Mouse (Mus musculus) ovary, postnatal 10 days (tissue): ENCODE results near the gene Hand1.
"Not testable (repeated sequence)": the region's sequence is repeated elsewhere in the genome, so short reads cannot be mapped to it uniquely, and the experiment has no call there.

Source experiments
- DNase-seq: peaks from one replicate; pipeline ENCODE4 v3.0.0; 2022; ENCODE audit warnings: low spot score

Gene Hand1

GRCm38 (mm10) chr11:57832552-57833201 is at the start of gene Hand1:
TSS of gene Hand1 (minus strand) at chr11:57832818.
- no peak for DNase-seq

DNA sequence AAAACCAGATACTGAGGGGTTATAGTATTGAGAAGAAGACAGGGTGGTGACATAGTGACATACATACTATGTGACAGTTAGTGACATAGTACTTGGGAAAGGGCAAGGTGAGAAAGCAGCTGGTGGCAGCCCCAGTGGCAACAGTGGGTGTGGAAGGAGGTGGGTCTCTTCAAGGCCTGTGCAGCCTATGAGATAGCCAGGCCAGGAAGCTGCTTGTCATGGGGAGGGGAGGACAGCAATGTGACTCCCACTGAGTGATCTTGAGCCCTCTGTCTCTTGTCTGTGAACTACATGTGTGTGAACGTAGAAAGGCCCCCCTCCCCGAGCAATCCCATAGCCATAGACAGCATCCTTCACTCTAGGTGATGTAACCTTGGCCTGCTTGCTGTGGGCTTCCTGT is 43.5 kb upstream of the Hand1 start:
- no peak for DNase-seq

GRCm38 (mm10) chr11:57873014-57873413 is 40.4 kb upstream of the Hand1 start:
- no peak for DNase-seq

DNA sequence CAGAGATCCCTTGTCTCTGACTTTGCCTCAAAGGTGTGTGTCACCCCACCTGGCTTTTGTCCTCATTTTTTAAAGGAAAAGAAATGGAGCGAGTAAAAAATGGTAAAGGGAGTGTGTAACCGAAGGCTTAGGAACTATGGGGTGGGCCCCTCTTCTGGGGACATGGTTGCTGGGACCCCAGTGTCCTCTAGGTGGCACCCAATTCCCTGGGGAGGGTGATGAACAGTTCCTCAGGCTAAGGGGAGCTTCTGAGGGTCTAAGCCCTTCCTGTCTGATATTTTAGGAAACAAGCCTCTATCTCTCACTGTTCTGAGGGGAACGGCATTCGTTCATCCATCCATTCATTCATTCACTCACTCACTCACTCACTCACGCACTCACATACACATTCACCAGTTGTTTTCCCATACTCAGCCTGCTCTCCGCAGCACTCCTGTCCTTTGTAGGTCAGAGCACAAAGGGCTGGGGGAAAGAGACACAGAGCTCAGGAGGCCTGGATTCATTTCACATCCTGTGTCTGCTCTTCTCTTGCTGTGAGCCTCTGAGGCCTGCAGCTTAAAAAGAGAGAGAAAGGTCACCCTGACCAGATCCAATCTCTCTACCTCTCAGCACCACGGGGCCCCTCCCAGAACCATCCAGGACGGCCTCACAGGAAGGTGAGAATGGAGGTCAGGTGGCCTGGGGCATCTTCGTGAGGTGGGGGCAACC is 36.3 kb upstream of the Hand1 start:
- DNase-seq, result no peak

GRCm38 (mm10) chr11:57866466-57866865 is 33.8 kb upstream of the Hand1 start:
- DNase-seq, result no peak

GRCm38 (mm10) chr11:57864577-57864976 is 32.0 kb upstream of the Hand1 start:
- no peak for DNase-seq

GRCm38 (mm10) chr11:57862088-57862487 is 29.5 kb upstream of the Hand1 start:
- DNase-seq, result no peak

GRCm38 (mm10) chr11:57857709-57858108 is 25.1 kb upstream of the Hand1 start:
- no peak for DNase-seq

GRCm38 (mm10) chr11:57853571-57853970 is 21.0 kb upstream of the Hand1 start:
- DNase-seq, result no peak

DNA sequence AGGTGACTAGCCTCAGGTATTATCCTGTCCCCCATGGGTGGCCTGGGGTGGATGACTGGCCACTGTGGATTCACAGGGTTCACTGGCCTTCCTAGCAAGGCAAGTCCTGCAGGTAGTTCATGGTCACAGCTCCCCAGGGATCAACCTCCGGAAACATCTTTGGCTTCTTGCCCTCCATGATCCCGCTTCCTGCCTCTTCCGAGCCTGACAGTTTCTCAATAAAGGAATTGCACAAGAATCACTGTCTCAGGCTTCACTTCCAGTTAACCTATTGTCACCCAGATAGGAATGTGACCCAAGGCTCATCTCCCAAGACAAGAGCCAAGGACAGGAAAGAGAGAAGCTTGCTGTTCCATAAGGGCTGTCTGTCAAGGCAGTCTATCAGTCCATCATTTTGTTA is 18.3 kb upstream of the Hand1 start:
- no peak for DNase-seq

DNA sequence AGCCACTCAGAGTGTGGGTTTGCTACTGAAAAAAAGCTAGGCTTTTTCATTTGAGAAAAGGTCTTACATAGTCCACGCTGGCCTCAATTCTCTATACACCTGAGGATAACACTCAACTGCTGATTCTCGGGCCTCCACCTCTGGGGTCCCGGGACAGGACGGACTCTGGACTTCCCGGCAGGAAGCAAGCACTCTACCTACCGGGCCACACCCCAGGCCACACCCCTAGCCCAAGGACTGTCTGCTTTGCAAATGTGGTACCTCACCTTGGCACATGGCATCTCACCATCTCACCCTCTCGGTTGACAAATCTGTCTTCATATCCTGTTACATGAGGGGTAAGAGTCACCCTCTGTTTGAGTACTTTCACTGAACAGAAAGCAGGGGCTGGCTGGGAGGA is 17.7 kb upstream of the Hand1 start:
- DNase-seq, result no peak

- no peak for DNase-seq
Measured at GRCm38 (mm10) chr11:57847396-57847795, 14.8 kb upstream of the Hand1 start.

DNA sequence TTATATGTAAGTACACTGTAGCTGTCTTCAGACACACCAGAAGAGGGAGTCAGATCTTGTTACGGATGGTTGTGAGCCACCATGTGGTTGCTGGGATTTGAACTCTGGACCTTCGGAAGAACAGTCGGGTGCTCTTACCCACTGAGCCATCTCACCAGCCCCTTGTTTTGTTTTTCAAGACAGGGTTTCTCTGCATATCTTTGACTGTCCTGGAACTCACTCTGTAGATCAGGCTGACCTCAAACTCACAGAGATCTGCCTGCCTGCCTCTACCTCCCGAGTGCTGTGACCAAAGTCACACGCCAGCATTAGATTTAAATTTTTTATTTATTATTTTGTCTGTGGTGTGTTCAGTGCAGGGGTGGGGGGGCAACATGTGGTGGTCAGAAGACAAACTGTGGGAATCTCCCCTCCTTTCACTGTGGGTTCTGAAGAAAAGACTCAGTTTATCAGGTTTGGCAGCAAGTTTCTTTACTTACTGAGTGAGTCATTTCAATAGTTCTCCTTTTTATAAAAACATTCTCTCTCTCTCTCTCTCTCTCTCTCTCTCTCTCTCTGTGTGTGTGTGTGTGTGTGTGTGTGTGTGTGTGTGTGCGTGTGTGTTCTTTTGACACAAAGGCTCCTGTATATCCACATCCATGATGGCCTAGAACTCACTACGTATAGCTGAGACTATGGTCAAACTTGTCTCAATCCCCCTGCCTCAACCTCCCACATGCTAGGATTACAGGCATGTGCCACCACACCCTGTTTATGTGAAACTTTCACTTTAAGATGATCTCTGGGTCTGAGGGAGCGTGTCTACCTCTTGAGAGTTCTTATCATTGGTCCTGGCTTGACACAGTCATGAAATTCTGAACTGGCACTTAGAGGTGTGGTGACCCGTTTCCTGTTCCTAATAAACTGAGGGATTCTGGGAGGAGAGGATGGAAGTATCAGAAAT is 14.1 kb upstream of the Hand1 start:
- DNase-seq, result not testable (repeated sequence)

- no peak for DNase-seq
Measured at GRCm38 (mm10) chr11:57841391-57841790, 8.8 kb upstream of the Hand1 start.

GRCm38 (mm10) chr11:57840986-57841385 is 8.4 kb upstream of the Hand1 start:
- DNase-seq, result no peak

- no peak for DNase-seq
Measured at GRCm38 (mm10) chr11:57837861-57838680, 5.5 kb upstream of the Hand1 start.

DNA sequence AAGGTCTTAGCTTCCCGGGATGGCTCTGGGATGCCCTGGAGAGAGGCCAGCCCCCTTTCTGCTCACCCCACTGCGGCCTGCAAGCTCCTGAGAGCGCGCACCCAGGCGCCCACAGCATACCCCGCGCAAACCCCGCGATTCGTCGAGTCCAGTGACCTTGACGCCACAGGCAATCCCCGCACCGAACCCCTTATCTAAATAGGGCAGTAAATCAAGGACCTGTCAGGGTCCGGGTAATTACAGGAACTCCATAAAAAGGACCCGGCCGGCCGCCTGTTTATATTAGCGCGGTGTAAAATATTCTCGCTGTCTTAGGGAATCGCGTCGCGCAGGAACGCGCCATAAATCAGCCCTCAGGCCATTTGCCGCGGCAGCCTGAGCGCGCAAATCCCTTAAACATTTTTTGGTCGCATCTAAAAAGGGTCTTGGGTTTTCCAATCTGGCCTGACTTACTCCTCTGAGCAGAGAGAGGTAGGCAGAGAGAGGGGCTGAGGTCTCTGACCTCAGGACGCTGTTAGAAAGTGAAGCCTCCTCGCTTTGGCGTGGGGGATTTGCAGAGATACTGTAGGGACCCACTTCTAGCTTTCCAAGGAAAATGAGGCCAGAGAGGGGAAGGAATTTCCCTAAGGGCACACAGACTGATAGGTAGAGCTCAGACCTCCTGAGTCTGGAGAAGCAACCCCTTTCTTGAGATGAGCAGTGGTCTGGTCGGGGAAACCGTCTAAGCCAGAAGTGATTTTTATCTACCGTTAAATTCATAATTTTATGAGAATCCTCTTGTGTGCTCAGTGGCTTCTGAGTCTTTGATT is 4.5 kb upstream of the Hand1 start:
- DNase-seq, result no peak

DNA sequence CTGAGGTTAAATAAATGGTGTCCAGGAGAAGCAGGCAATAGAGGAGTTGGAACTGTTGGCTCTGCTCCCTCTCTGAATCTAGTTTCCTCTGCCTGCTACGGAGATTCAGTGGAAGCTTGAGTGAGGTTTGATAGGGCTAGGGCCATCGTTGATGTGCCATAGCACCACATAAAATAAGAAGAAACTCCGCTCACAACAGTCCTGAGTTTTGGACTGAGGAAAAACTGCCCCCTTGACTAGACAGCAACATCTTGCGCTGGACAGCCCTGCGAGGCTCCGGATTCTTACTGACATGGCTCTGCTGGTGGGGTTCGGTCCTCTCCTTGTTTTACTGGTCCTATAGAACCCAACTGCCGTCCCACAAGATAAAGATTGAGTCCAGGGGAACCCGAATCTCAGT is 3.8 kb upstream of the Hand1 start:
- no peak for DNase-seq

GRCm38 (mm10) chr11:57835931-57836330 is 3.3 kb upstream of the Hand1 start:
- DNase-seq, result no peak

GRCm38 (mm10) chr11:57835331-57835730 is 2.7 kb upstream of the Hand1 start:
- no peak for DNase-seq

DNA sequence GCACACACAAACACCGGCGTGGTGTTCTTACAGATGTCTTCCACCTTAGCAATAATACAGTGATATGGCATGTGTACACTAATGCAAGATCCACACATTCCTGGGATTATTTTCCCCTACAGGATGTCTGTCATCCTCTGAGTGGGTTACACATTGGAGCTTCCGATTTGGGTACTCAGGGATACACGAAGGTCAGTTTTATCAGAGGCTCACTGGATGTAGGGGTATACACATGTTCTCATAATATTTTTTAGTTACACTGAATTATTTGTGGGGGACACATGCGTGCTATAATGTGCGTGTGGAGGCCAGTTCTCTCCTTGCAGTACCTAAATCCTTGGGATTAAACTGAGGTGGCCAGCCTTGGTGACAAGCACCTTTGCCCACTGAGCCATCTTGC is 1.4 kb upstream of the Hand1 start:
- DNase-seq, result no peak
